Mouse (Mus musculus) embryo, embryonic 11 days (tissue): ENCODE data around the gene Krt76.
A peak's percentile ranks its signal among the peaks of the same experiment; 100 is the strongest.

Experiments used
- DNase-seq: peaks from one replicate; pipeline ENCODE4 v3.0.0-alpha.2; 2015

Krt76 gene

DNA sequence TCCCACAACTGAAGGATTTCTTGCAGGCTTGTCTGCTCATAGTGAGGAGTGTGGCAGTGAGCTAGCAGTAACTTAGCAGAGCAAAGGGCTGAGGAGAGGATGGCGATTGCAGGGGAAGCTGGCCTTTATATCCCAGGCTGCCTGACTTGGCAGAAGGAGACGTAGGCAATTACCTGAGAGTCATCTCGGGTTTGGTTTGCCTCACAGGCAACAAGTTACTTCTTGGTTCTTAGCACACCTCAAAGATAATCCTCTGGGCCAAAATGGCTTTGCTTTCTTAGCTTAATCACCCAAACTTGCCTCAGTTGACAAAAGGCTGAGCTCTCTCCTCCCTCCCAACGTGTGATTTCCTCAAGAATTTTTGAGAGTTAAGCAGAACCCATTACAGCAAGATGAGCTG, at the start of gene Krt76:
Gene Krt76, minus strand, starts transcription at position 101 of the 400 bp plus-strand sequence.
- no peak for DNase-seq

DNA sequence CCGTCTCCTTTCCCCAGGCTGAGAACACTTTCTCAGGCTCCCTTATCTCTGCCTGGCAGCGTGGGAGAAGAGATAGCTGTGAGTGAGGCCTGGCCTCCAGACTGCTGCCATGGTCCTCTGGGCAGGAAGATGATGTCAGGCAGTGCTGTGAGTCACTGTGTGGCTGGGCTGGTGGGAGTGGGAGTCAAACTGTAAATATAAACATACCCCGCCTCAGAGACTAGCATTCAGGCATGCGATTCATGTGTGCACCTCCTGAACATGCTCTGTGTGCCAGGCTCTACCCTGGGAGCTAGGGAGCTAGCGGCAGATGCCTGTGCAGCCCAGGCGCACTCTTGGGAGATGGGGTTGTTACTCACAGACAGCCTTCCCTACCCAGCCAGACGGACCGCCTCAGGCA, 49.2 kb upstream of the Krt76 start:
- peak; percentile 19 for DNase-seq

DNA sequence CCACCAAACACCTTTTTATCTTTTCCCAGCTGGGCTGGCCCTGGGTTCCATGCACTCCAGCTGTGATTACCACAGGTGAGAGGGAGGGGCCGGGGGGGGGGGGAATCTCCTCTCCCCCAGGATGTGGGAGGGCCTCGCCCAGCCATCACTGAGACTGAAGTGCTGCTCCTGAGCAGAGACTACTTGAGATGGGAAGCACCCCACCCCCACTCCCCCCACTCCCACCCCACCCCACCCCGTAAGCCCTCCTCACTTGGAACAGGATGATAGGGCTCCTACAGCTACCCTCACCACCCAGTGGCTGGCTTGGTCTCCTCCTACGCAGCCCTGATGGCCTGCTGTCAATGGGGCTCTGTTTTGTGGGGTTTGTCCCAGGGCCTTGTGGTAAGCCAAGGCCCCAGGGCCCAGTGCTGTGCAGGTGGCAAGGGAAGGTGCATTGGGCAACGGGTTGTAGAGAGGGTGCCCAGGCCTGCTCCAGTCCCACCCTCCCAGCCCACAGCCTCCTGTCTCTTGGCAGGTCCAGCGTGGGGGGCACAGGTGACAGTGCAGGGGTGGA, 47.6 kb upstream of the Krt76 start, which contains the start of gene Krt79:
Gene Krt79, minus strand, starts transcription at position 51 of the 556 bp plus-strand sequence.
- no peak for DNase-seq

DNA sequence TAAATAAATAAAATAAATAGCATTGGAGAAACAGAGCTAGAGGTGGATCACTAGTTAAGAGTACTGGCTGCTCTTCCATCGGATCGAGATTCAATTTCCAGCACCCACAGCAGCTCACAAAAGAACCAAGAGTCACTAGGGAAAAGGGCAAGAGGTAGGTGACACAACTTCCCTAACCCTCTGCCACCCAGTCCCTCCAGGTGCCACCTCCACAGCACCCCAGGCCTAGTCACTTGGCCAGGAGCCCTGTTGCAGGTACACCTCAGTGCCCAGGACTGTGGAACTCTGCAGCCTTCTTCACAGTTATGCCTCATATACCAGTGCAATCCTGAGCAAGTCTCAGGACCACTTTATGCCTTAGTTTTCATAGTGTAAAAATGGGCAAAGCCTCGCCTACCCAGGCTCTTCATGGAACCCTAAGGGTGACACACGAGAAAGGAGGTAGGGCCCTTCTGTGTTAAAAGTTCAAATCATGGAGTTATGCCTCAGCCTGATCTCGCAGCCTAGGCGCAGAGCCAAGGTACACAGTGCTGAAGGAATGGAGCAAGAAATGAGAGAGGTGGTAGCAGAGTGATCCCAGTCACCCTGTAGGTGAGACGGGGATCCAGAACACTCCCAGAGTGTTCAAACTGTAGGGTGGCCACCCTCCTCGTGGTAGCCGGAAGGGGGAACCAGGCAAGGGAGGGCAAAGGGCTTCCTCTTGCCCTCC, 46.0 kb upstream of the Krt76 start:
- DNase-seq: no peak

DNA sequence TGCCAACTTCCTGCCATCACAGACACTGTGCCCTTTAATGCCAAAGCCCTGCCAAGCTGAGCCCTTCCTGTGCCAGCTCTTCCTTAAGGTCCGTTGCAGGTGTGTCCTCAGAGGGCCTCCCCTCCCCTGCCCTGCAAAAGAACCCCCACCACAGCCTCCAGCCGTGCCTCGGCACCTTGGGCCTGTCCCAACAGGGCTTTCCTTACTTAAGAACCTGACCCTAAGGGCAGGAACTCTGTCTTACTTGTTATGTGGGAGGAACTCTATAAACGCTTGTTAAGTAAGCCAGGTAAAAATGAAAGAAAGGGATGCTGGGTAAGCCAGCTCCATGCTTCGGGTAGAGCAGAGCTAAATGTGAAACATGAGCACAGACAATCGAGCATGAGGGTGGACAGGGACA, 40.3 kb upstream of the Krt76 start:
- no peak for DNase-seq

DNA sequence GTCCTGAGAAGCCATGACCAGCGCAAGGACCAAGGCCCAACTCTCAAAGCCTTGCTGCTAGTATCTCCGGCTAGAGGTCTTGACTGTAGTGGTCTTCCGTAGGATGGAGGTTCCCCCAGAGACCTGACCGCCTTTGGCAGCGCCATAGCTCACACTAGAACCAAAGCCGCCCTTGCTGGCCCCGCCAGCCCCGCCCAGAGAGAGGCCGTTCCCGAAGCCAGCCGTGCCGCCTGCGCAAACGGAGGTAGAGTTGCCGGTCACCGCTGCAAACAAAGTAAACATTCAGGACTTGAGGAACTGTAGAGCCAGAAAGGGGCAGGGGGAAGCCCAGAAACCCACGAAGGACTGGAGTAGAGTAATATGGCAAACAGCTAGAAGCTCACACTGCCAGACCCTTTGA, 36.9 kb upstream of the Krt76 start:
- DNase-seq: peak; percentile 56

DNA sequence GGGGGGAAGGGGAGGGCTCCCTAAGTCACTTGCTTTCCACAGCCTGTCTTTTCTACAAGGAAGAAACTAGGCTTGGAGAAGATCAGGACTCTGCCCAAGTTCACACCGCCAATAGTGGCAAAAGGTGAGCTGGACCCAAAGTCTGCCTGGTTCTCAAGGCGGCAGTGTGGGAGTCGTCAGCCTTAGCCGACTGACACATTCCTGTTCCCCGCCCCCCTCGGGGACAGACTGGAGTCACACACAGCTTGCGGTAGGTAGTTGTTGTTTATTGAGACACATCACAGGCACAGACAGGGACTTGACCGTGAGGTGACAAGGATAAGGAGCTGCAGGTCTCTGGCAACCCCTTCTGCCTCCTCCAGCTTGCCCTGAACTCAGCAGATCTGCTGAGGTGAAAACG, 36.4 kb upstream of the Krt76 start:
- peak; percentile 27 for DNase-seq

DNA sequence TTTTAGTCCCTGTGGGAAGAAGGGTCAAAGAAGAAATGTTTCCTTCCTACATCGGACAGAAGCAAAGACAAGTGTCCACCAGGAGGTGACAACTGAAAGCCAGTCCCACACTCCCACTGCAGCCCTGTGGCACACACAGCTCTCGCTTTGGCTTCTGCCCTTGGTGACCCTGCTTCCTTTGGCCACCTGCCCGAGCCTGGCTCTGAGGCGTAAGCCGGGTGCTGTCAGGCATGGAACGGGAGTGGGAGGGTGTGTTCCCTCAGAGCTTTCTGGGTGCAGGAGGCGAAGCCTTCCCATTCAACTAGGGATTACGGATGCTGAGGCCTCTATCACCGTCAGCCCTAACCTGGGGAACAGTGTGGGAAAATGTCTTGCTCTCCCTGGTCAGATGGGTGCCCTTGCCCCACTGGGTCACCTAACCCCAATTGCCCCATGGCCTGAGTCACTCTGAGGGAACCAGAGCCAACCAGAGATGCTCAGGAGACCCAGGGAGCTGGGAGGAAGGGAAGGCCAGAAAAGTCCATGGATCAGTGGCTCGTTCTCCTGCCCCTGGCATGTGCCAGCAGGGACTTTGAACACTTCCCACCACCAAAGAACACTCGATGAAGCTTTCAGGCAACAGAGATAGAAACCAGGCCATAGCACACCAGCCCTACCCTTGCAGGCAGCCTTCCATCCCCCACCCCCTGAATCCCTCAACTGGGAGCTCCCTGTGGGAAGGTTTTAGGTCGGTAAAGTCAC, 34.8 kb upstream of the Krt76 start:
- peak; percentile 19 for DNase-seq

DNA sequence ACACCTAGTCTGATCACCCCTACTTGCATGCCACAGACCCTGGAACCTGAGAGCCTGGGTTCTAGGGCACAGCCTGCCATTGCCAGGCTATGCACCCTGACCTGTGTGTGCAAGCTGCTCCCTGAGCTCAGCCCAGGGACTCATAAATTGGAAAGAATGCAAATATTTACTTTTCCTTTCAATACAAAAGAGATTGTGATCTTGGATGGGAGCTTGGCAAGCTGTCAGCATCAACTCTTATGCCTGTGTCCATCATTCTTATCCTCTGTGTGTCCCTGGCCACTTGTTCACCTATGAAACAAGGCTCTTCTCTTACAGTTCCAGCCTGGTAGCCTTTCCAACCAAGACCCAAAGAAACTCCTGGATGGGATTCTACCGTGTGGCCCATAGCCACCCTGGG, 32.3 kb upstream of the Krt76 start:
- DNase-seq: no peak

DNA sequence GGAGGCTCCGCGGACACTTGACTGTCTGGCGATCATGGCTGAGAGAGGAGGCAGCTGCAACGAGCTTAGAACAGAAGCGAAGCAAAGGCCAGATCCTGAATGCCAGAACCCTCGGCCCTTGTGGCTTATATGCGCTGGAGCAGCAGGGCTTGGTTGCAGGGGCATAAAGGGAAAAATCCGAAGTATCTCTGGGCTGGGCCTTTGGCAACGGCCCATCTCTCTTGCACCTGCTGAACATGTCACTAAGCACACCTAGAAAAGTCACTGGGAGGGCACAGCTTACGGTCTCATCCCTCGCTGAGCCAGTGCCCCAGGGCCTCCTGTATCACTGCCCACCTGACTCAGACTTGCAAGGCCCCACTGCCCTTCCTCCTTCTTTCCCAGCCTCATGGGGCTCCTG, 31.9 kb upstream of the Krt76 start, which contains the start of gene Krt4:
Gene Krt4, minus strand, starts transcription at position 101 of the 400 bp plus-strand sequence.
- DNase-seq: no peak

DNA sequence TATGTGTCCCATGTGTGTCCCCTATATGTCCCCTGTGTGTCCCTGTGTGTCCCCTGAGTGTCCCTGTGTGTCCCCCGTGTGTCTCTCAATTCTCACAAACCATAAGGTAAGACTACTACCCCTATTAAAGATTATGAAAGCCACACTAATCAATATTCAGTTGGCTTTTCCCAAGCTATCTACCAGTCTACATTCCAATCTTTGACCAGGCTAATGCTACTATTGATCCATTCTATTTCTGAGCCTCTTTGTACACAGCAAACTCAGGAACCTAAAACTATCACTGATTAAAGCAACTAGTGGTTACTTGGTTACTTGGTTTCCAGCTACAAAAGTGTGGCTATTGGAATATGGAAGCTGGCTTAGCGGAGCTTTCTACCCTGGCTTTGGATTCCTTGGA, 29.6 kb upstream of the Krt76 start:
- no peak for DNase-seq

DNA sequence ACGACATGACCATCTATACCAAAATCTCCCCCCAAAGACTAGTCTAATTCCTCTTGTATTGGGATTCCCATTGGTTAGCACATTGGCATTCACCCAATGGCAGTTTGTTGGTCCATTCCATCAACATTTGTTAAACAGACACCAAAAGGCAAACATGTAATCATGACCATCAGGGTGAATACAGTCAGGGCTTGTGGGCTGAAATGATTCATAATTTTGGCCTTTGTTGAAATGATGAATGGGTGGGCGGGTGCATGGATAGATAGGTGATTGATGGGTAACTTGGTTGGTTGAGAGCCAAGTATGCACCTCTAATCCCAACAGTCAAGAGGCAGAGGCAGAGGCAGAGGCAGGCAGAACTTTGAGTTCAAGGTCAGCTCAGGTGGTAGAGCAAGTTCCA, 23.4 kb upstream of the Krt76 start:
- DNase-seq: no peak

DNA sequence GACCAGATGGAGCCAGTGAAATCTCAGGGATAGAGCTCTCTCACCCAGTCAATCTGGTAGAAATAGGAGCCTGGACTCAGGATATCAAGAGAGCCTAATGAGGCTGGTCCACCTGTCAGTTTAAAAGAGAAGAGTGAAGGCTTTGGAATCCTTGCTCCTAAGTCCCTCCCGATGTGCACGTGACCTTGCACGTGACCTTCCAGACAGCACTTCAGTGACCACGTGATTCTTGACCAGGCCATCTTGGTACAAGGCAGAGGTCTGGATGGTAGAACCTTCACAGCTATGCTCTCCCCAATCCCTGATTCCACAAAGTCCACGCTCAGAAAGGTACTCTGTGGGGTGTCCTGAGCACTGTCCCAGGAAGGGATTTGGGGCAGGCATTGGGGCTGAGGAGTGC, 12.1 kb upstream of the Krt76 start:
- no peak for DNase-seq

DNA sequence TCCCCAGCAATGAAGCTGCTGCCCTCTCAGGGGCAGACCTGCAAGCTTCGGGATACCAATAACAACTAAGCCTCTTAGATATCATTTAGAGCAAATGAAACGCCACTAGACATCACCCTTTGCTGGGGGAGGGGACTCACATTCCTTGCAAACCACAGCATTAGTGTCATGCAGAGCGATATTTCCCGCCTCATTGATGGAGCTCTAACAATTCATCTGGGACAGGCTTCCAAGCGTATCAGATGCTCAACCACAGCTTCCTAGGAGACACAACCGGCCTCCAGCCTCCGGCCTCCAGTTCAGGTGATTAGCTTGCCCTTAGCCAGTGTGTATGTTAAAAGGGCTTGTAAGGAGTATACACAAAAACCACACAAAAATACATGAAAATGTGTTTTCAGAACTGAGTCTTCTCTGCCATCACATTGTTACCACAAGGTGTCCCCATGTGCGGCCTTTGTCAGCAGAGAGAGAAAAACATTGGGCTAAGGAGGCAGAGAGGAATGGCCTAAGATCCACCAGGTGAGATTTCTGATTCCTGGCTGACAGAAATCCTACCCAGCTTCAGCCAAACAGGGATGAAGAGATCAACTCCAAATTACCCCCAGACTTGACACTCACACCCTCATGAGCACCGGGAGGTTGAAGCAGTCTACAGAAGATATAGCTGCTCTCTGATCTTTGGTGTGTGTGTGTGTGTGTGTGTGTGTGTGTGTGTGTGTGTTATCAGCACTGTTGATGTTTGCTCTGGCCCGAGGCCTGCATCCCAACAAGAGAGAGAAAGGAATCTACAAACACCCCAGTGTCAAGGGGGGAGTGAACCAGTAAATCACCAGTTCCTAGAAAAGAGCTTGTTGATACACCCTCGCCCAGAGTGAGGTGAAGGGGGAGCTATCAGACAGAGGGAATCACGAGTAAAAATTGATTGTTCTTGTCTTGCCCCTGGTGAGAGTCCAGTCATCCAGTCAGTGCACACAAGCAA, 9.7 kb upstream of the Krt76 start:
- peak; percentile 11 for DNase-seq

DNA sequence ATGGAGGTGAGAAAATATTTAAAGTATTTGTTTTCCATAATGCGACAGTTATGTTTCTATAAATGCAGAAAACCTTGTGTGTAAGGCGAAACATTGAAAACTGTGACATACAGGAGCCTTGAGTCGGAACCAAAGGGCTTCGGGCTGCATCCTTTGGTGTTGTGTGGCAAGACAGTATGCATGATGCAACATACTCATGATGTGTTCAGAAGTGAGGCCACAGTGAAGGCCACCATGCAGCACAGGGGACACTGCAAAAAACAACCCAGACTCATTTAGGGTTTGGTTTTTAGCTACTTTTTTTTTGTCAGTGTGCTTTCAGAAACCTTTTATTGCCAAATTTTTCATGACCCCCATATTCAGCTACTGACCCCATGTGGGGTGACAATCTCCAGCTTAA, 2.5 kb upstream of the Krt76 start:
- DNase-seq: no peak

DNA sequence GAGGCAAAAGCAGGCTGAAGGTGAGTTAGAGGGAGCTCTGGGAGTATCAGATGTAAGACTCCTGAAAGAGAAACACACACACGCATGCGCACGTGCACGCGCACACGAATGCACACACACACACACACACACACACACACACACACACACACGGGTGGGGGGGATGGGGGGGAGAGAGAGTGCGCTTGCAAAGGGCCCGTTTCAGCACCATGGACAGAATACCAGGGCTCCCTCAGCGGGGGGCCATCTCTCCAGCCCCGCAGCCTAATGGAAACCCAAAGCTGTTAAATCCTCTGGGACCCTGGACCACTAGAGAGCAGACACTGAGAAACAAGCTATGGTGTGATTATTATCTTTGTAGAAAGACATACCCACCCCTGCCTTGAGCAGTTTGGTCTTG, 12.9 kb downstream of the Krt76 start:
- peak; percentile 65 for DNase-seq

DNA sequence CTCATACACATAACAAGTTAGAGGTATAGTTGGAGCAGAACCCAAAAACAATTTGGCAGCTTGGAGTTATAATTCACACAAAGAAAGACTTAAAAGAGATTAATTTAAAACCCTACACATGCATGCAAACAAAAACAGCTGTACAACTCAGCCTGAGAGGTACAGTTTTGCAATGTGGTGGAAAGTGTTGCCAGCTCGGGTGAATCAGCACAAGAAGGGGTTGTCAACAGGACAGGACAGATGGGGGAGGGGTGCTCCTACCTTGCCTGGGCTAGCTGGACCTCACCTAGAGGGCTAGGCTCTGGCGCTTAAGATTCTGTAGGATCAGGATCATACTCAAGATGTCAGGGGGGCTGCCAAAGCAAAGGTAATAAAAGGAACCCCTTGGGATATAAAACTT, 14.7 kb downstream of the Krt76 start:
- no peak for DNase-seq

DNA sequence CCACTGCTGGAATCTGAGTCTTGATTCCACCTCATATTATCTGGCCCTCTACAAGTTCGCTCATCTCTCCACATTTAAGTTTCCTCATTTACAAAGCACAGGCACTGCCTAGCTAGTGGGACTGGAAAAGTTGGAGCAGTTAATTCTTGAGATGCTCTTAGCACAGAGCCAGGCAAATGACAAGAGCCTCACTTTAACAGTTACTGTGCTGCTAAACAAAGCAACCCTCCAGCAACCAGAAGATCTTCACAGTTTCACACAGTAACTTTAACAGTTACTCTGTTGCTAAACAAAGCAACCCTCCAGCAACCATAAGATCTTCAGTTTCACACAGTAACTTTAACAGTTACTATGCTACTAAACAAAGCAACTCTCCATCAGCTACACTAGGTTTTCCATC, 18.3 kb downstream of the Krt76 start:
- no peak for DNase-seq

DNA sequence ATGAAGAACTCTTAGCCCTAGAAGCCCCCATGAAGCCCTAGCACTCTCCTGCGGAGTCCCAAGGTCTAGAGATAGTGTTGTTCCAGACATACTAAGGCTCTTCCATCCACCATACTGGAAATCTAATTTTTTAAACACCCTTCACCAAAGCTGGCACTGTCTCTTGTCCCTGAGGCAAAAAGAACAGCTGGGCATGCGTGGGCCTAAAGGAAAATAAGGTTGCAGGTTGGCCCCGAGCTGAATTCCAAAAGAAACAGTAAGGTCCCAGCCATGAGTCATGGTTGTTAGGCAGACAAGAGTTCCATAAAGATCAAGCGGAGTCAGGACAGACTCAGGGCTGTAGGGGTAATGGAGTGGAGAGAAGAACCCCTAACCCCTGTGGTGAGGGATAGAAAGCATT, 19.5 kb downstream of the Krt76 start:
- no peak for DNase-seq

DNA sequence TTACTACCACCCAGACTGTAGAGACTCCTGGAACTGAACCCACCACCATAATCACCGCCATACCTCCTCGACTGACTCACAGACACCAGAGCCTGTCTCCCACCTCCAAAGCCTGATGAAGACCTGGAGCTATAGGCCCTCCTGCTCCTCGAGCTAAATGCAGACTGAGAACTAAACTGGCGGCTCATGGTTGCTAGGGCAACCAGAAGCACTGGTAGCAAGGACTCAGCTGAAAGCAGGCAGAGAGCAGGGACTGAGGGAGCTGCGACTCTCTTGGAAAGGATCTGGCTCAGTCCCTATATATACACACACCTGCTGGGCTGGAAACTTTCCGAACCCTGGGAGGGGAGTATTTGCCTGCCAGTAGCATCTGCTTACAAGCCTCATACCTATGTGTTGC, 23.3 kb downstream of the Krt76 start, which contains the start of gene Krt77:
Gene Krt77, minus strand, starts transcription at position 275 of the 400 bp plus-strand sequence.
- DNase-seq: peak; percentile 19

DNA sequence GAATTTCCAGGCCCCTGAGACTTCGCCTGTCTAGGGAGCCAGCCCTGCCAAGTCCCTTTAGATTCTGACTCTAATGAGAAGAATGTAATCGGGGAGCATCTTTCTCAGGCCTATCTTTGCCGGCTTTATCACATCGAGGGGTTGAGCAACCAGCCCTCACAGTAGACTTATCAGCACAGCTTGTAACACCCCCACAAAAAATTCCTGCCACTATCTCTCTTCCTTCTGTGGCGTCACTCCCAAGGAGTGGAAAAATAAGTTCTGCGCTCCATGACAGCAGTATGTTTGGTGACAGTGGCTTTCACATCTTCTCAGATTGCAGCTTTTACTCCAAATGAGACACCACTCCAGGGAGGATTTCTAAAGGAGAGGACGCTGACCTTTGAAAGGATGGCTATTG, 26.0 kb downstream of the Krt76 start:
- no peak for DNase-seq

DNA sequence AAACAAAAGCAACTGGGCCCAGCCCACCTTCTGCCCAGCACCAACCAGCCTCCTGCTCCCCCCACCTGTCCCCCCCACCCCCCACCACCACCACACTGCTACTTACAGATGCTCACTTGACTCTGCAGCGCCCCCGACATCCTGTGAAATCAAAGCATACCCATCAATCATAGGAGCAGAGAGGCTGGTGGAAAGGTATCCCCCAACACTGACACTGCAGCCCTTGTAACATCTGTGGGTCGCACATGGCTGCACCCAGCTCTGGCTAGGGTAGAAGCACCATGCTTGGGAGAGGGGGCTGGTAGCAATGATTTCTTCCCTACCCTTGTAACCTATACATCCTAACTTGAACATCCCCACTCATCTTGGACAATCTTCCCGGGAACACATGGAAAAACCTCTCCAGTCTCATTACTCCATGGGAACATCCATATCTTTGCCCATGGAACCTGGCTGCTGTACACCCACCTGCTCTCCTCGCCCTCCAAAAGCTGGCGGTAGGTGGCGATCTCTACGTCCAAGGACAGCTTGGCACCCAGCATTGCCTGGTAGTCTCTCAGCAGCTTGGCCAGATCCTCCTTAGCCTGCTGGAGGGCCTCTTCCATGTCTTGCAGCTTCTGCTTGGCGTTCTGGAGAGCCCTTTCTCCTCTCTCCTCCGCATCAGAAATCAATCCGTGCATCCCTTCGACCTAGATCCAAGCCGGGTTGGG, 32.1 kb downstream of the Krt76 start:
- DNase-seq: peak; percentile 18
